Mouse (Mus musculus) midbrain, embryonic 13.5 days (tissue): ENCODE data around the gene Pitx3. TPM values are rescaled to one million over a fixed set of nuclear protein-coding genes. Genes with fewer than 3 reads are reported as not detected.

Source experiments
- ATAC-seq: fragments of 200-750 bp; cut with Nextera tagmentation; 2 replicates; pipeline ENCODE4 v1.8.0; 2017; ENCODE audit warnings: mild to moderate bottlenecking, moderate TSS enrichment, moderate library complexity
- H3K27ac ChIP-seq: fragments of 300-500 bp; sonication (generic); 2 replicates; pipeline ENCODE4 v1.5.1; 2015; ENCODE audit warnings: inconsistent platforms, mild to moderate bottlenecking, moderate library complexity
- H3K27me3 ChIP-seq: fragments of 300-500 bp; sonication (generic); 2 replicates; pipeline ENCODE4 v1.6.1; 2015; ENCODE audit warnings: mild to moderate bottlenecking, inconsistent platforms
- H3K36me3 ChIP-seq: fragments of 300-500 bp; sonication (generic); 2 replicates; pipeline ENCODE4 v1.6.1; 2015; ENCODE audit warnings: mild to moderate bottlenecking, inconsistent platforms
- H3K4me1 ChIP-seq: fragments of 300-500 bp; sonication (generic); replicated peaks from 2 replicates; pipeline ENCODE4 v1.6.1; 2015; ENCODE audit warnings: inconsistent platforms
- H3K4me2 ChIP-seq: fragments of 300-500 bp; sonication (generic); replicated peaks from 2 replicates; pipeline ENCODE4 v1.6.1; 2015; ENCODE audit warnings: moderate library complexity, mild to moderate bottlenecking, inconsistent platforms
- H3K4me3 ChIP-seq: fragments of 300-500 bp; sonication (generic); replicated peaks from 2 replicates; pipeline ENCODE4 v1.5.1; 2015; ENCODE audit warnings: mild to moderate bottlenecking, inconsistent platforms
- H3K9ac ChIP-seq: fragments of 300-500 bp; sonication (generic); replicated peaks from 2 replicates; pipeline ENCODE4 v1.6.1; 2015; ENCODE audit warnings: mild to moderate bottlenecking, inconsistent platforms
- H3K9me3 ChIP-seq: fragments of 300-500 bp; sonication (generic); 2 replicates; pipeline ENCODE4 v1.6.1; 2016; ENCODE audit warnings: mild to moderate bottlenecking, inconsistent platforms
- WGBS: fragments of 180-500 bp; shearing (Covaris S2); methylation state at CpG from one replicate; pipeline ENCODE4 v1.1.7; 2015; 5-methylcytosine and 5-hydroxymethylcytosine counted together
- polyA plus RNA-seq: library from polyadenylated mRNA; unstranded; fragments of >200 nt; fragmentation: Nextera tagmentation; extraction: Ambion mirVana; gene quantifications from 2 replicates; pipeline ENCODE4 v1.2.1, GENCODE M21; 2015

Gene Pitx3
- polyA plus RNA-seq, 1 experiment from 2014 or later, result 9.9 TPM

DNA sequence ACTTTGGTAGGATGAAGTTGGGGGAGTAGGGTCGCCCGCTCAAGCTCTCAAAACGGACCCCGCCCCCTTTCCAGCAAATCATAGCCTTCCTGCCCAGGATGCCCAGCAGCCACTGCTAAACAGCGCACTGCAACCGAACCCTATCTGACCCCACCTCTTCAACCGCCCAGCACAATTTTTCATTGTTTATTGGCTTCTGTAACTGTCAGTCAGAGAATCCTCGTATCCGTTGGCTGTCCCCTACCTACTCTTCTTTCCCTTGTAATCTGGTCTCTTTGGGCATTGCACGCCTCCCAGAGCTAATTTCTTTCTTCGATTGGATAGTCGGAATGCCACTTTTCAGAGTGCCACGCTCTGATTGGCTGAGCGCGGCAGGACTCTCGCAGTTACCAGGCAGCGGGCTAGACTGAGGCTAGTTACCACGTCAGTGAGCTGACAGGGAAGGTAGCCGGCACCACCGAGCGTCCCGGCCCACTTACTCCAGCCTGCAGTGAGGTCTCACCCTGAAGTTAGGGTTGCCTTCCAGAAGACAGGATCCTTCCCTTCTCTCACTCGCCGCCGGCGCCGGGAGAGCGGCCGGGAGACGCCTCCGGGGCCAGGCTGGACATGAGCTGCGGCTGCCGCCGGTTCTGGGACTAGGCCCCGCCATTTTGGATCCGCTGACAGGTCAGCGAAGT is 4.1 kb upstream of the Pitx3 start, which contains the start of gene Gbf1:
Gene Gbf1 (plus strand): TSS at position 383 of the 677 bp plus-strand sequence.
- Histone ChIP-seq H3K4me3 (peak within 1 kb of the TSS; percentile 95), H3K4me2 (peak within 1 kb of the TSS; percentile 81), H3K4me1 (peaks cover 59% of the 10 kb centered on the region), H3K36me3 (0 out of 2 replicates have a peak, but pooled peaks cover 4% of the 10 kb centered on the region), H3K27me3 (peaks cover 39% of the 10 kb centered on the region), H3K27ac (peak within 1 kb of the TSS; percentile 76), H3K9ac (peak within 1 kb of the TSS; percentile 83), H3K9me3 (no peaks in the 10 kb centered on the region)
- peak; percentile 99 for ATAC-seq
- under 1% methylated on average over 37 of the region's 37 CpGs for WGBS

DNA sequence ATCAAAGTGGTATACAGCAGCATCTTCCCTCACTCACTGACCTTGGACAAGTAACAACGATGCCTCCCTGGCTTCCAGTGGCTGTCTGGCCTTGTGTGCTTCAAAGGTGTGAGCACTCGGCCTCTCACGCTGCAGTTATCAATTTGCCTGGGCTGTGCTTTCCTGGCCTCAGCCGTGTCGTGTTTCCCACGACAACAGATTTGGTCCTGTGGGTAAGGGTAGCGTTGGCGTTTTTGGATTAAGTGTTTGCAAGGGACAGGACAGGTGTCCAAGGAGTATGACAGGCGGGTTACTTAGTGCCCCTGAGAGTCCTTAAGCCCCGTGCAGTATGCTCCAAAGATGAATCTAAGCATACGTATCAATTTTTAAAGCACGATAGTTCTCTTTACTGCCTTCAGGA is 965 bp upstream of the Pitx3 start:
- Histone ChIP-seq H3K4me2 (peak overlapping the region; percentile 86), H3K4me1 (peaks cover 33% of the 10 kb centered on the region), H3K9ac (no peak overlapping the region), H3K9me3 (no peaks in the 10 kb centered on the region), H3K27ac (no peak overlapping the region), H3K4me3 (peak overlapping the region; percentile 51; the same call in 1 of the 2 replicates), H3K36me3 (no peaks in the 10 kb centered on the region), H3K27me3 (peaks cover 70% of the 10 kb centered on the region)
- ATAC-seq, result no peak
- WGBS, result 27% methylated on average over 12 of the region's 12 CpGs

DNA sequence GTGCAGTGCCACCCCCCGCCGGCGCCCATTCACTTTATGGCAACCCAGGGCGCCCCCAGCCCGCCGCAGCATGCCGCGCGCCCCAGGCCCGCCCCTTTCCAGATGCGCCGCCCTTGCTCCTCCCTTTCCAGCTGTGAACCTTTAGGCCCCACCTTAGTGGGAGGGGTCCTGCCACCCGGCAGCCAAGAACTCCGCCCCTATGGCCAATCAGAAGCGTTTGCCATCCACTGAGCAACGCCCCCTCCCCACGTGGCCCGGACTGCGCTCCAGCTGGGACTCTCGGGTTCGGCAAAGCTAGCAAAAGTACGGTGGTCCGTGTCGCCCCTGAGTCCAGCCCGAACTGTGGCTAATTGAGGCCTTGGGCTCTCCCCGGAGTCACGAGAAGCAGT is 240 bp upstream of the Pitx3 start:
- 0 out of 2 replicates have a peak, but pooled peaks have one; percentile 18 for ATAC-seq
- Histone ChIP-seq H3K27me3 (peaks cover 78% of the 10 kb centered on the region), H3K9me3 (no peaks in the 10 kb centered on the region), H3K27ac (no peak overlapping the region), H3K4me2 (peak overlapping the region; percentile 86), H3K4me1 (peaks cover 26% of the 10 kb centered on the region), H3K4me3 (peak overlapping the region; percentile 51), H3K9ac (peak overlapping the region; percentile 56; the same call in 1 of the 2 replicates), H3K36me3 (no peaks in the 10 kb centered on the region)
- 0% methylated on average over 27 of the region's 27 CpGs for WGBS

- ATAC-seq, result peak; percentile 35; the same call in 1 of the 2 replicates
- no peak overlapping the region for H3K9ac ChIP-seq
These were observed 7.0 kb downstream of the Pitx3 start for GRCm38 (mm10) chr19:46141091-46141490.

GRCm38 (mm10) chr19:46140324-46140723 is 7.8 kb downstream of the Pitx3 start:
- 61% methylated on average over 2 of the region's 2 CpGs for WGBS
- peaks cover 94% of the 10 kb centered on the region for H3K27me3 ChIP-seq
- ATAC-seq, result no peak

More at GRCm38 (mm10) chr19:46141091-46141490, 7.0 kb downstream of the Pitx3 start:
- H3K4me2 ChIP-seq, result no peak overlapping the region
- H3K27ac ChIP-seq, result no peak overlapping the region
- WGBS, result 12% methylated on average over 6 of the region's 6 CpGs
- H3K27me3 ChIP-seq, result peaks cover 95% of the 10 kb centered on the region
- no peak overlapping the region for H3K4me3 ChIP-seq
- H3K36me3 ChIP-seq, result no peaks in the 10 kb centered on the region
- no peaks in the 10 kb centered on the region for H3K9me3 ChIP-seq
- H3K4me1 ChIP-seq, result peaks cover 25% of the 10 kb centered on the region

GRCm38 (mm10) chr19:46136639-46137580 is 11.2 kb downstream of the Pitx3 start:
- H3K4me3 ChIP-seq, result peak overlapping the region; percentile 56
- H3K27me3 ChIP-seq, result peaks cover 94% of the 10 kb centered on the region
- H3K9me3 ChIP-seq, result no peaks in the 10 kb centered on the region
- no peak overlapping the region for H3K27ac ChIP-seq
- no peaks in the 10 kb centered on the region for H3K36me3 ChIP-seq
- ATAC-seq, result peak; percentile 12; the same call in 1 of the 2 replicates
- peak overlapping the region; percentile 69 for H3K9ac ChIP-seq
- 3% methylated on average over 49 of the region's 49 CpGs for WGBS
- peak overlapping the region; percentile 94 for H3K4me2 ChIP-seq
- H3K4me1 ChIP-seq, result peaks cover 36% of the 10 kb centered on the region

More at GRCm38 (mm10) chr19:46140324-46140723, 7.8 kb downstream of the Pitx3 start:
- H3K4me3 ChIP-seq, result no peak overlapping the region
- H3K27ac ChIP-seq, result no peak overlapping the region
- no peak overlapping the region for H3K4me2 ChIP-seq
- H3K9me3 ChIP-seq, result no peaks in the 10 kb centered on the region
- peaks cover 33% of the 10 kb centered on the region for H3K4me1 ChIP-seq
- H3K36me3 ChIP-seq, result no peaks in the 10 kb centered on the region
- no peak overlapping the region for H3K9ac ChIP-seq

DNA sequence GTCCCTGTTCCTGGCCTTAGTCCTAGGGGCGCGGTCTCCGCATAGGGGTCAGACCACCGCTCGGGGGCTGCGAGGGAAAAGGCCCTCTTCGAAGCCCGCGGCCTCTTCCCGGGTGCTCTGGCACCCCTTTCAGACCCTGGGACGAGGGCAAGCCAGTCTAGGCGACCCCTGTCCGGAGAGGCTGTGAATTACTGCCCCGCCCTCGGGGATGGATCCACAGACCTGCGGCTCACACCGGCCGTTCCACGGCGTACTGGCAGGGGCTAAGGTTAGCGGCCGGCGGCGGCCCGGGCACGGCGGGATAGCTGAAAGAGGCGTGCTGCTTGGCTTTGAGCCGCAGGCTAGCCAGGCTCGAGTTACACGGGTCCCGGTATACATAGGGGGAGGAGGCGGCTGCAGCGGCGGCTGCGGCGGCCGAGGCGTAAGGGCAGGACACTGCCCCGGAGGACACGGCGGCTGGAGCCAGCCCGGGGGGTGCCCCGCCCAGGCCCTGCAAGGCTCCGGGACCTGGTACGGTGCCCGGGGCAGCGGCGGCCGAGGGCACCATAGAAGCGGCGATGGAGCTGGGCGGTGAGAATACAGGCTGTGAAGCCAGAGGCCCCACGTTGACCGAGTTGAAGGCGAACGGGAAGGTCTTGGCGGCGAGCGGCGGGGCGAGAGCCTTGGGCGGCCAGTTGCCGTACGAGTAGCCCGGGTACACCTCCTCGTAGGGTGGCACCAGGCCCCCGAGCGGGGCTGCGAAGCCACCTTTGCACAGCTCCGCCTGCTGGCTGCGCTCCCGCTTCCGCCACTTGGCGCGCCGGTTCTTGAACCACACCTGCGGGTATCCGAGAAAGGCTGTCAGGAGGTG is 12.1 kb downstream of the Pitx3 start:
- peaks cover 33% of the 10 kb centered on the region for H3K4me1 ChIP-seq
- H3K27ac ChIP-seq, result no peak overlapping the region; the same call in 1 of the 2 replicates
- peak overlapping the region; percentile 56 for H3K4me3 ChIP-seq
- H3K9ac ChIP-seq, result peak overlapping the region; percentile 69
- peak; percentile 59 for ATAC-seq
- no peaks in the 10 kb centered on the region for H3K36me3 ChIP-seq
- peak overlapping the region; percentile 94 for H3K4me2 ChIP-seq
- peaks cover 94% of the 10 kb centered on the region for H3K27me3 ChIP-seq
- WGBS, result under 1% methylated on average over 78 of the region's 79 CpGs
- H3K9me3 ChIP-seq, result no peaks in the 10 kb centered on the region

DNA sequence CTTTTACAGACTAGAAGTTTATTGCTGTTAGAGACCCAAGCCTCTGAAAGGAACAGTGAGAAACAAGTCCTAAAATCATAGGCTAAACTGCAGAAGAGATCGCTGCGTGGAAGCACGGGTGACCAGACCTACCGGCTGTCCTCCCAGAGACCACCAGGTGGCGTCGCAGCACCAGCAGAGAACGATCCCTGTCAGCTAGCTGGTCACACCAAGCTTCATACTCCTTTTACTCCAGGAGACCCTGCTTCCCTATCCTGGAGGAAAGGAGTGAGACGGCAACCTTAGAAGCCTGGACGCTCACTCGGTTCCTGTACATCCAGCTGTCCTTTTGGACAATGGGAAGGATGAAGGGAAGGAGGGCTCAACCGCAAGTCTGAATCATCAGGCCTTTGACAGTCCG is 12.8 kb downstream of the Pitx3 start:
- Histone ChIP-seq H3K4me1 (peaks cover 27% of the 10 kb centered on the region), H3K4me2 (peak overlapping the region; percentile 94), H3K27ac (no peak overlapping the region; the same call in 1 of the 2 replicates), H3K9me3 (no peaks in the 10 kb centered on the region), H3K36me3 (no peaks in the 10 kb centered on the region), H3K9ac (peak overlapping the region; percentile 69), H3K4me3 (peak overlapping the region; percentile 56), H3K27me3 (peaks cover 94% of the 10 kb centered on the region)
- 2% methylated on average over 12 of the region's 12 CpGs for WGBS
- peak; percentile 73 for ATAC-seq

GRCm38 (mm10) chr19:46132577-46132976 is 15.5 kb downstream of the Pitx3 start:
- Histone ChIP-seq H3K9ac (no peak overlapping the region), H3K27me3 (peaks cover 79% of the 10 kb centered on the region), H3K9me3 (no peaks in the 10 kb centered on the region), H3K4me1 (peaks cover 27% of the 10 kb centered on the region), H3K4me3 (no peak overlapping the region), H3K4me2 (no peak overlapping the region), H3K36me3 (no peaks in the 10 kb centered on the region), H3K27ac (no peak overlapping the region)
- ATAC-seq, result no peak
- 31% methylated on average over 6 of the region's 6 CpGs for WGBS

- no peak within 1 kb of the TSS for H3K9ac ChIP-seq
- no peaks in the 10 kb centered on the region for H3K36me3 ChIP-seq
- H3K27me3 ChIP-seq, result peaks cover 72% of the 10 kb centered on the region
- no peak within 1 kb of the TSS for H3K27ac ChIP-seq
- ATAC-seq, result no peak
- peaks cover 23% of the 10 kb centered on the region for H3K4me1 ChIP-seq
- peak within 1 kb of the TSS; percentile 41 for H3K4me2 ChIP-seq
- 2% methylated on average over 31 of the region's 31 CpGs for WGBS
- H3K9me3 ChIP-seq, result no peaks in the 10 kb centered on the region
- H3K4me3 ChIP-seq, result peak within 1 kb of the TSS; percentile 17
These were observed 16.2 kb downstream of the Pitx3 start, which contains the start of gene Elovl3 for GRCm38 (mm10) chr19:46131694-46132525. Elovl3 (plus strand) TSS chr19:46131897.
